Mouse (Mus musculus) brain, embryonic 14.5 days (tissue): ENCODE measurements around the gene Gys2.

Experiments
- CTCF ChIP-seq: fragments of 200-500 bp; IDR thresholded peaks from 2 replicates; pipeline ENCODE4 v1.5.1; 2012; ENCODE audit warnings: inconsistent platforms, mild to moderate bottlenecking, moderate library complexity, borderline replicate concordance; ENCODE audit not compliant: insufficient read depth, insufficient read length; ENCODE audit errors: extremely low read depth
- POLR2A ChIP-seq: fragments of 200-500 bp; IDR thresholded peaks from 2 replicates; pipeline ENCODE4 v1.6.1; 2012; ENCODE audit warnings: mild to moderate bottlenecking, inconsistent platforms, borderline replicate concordance; ENCODE audit not compliant: poor library complexity, insufficient read depth, insufficient read length, severe bottlenecking; ENCODE audit errors: extremely low read depth

DNA sequence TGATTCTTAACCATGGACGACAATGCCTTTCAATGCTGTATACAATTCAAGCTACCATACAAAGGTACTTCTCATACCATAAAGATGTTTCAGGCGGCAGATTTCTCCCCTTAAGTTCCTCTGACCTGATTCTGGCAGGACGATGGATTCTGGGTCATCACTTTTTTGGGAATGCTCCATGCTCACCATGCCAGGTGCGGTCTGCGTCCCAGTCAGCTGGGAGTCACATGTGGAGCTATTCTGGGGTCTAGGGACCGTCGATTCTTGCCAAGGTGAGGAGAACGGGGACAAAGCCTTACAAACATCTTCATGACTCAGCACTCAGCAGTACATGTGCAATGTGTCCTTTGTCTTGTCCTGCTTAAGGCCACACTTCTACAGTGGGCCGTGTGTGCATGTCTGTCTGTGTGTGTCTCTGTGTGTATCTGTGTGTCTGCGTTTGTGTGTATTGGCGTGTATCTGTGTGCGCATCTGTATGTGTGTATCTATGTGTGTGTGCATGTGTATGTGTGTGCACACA, 48.7 kb upstream of the Gys2 start:
- no peak for TF ChIP-seq CTCF
- no peak for TF ChIP-seq POLR2A
